In genomic region chr17:45812289-45812955, GRCm38 (mm10) we compare ENCODE assay signal across 11 mouse cellular contexts.
DNase-seq lines count a peak whose midpoint lies in the region; ATAC-seq lines count a peak whose summit lies in the region.
"Had no signal": no experiment of that assay in that cellular context is flagged by ENCODE, and none has a peak within 500 bp of the region (broad histone marks: within the 10 kb centered on the region; RNA-seq: fewer than 3 reads in every experiment).

No protein-coding gene starts in this region.

- 91% methylated on average over 9 of the region's 9 CpGs for WGBS in midbrain, embryonic 13.5 days

- H3K4me1 ChIP-seq in midbrain, embryonic 13.5 days (replicated peaks) = peaks cover 5% of the 10 kb centered on the region
- H3K4me1 ChIP-seq: liver, embryonic 12.5 days had no signal

- H3K9ac ChIP-seq in midbrain, embryonic 13.5 days (replicated peaks) = no peak overlapping the region; the same call in 1 of the 2 replicates
- H3K9ac ChIP-seq: liver, embryonic 12.5 days had no signal

- no peaks in the 10 kb centered on the region for H3K9me3 ChIP-seq in midbrain, embryonic 13.5 days
- H3K9me3 ChIP-seq: G1E; liver, embryonic 12.5 days had no signal

- H3K4me2 ChIP-seq in midbrain, embryonic 13.5 days (replicated peaks) = no peak overlapping the region
- H3K4me2 ChIP-seq: liver, embryonic 12.5 days; midbrain, embryonic 11.5 days had no signal

- ATAC-seq in midbrain, embryonic 13.5 days = no peak
- ATAC-seq: liver, embryonic 12.5 days had no signal

- intact Hi-C loops in heart, postnatal 10 days (cut with DNase I) = loop anchor here (1.0 kb wide), 1 partner anchor 76 kb away; no protein-coding TSS in a partner anchor

- 0 out of 2 replicates have a peak, but pooled peaks cover 8% of the 10 kb centered on the region for H3K27me3 ChIP-seq in midbrain, embryonic 13.5 days

- no peak overlapping the region for H3K27ac ChIP-seq in midbrain, embryonic 13.5 days
- H3K27ac ChIP-seq: liver, embryonic 12.5 days had no signal

- peak; percentile 50 for DNase-seq in Muller cell, postnatal 12 days (ENCODE audit: inconsistent ontology term)
- DNase-seq in adrenal gland, postnatal 36 days = peak; percentile 29 to 70
- peak; percentile 83 for DNase-seq in gastrocnemius, postnatal 10 days
- DNase-seq in heart, postnatal 10 days = peak; percentile 93 to 94
- no peak for DNase-seq in spleen, postnatal 14 days (ENCODE audit: low spot score in 2 of 2)
- DNase-seq in lung, adult 18-20 months = no peak
- DNase-seq: thymus, postnatal 4 days had no signal

- no peaks in the 10 kb centered on the region for H3K36me3 ChIP-seq in midbrain, embryonic 13.5 days
- H3K36me3 ChIP-seq: G1E; liver, embryonic 12.5 days had no signal

- H3K4me3 ChIP-seq in midbrain, embryonic 13.5 days (replicated peaks) = no peak overlapping the region
- H3K4me3 ChIP-seq: liver, embryonic 12.5 days had no signal

Comparison
In these comparisons a context has a peak if more than half of its experiments do, and no peak if none do; other contexts are left out.
1. DNase-seq: peak in Muller cell, postnatal 12 days (single experiment), adrenal gland, postnatal 36 days (2 of 2), gastrocnemius, postnatal 10 days (single experiment) and heart, postnatal 10 days (2 of 2); none in spleen, postnatal 14 days (0 of 2) and lung, adult 18-20 months (0 of 2).